In genomic region chr3:96051186-96051585, GRCm38 (mm10) we compare ENCODE assay signal across 11 mouse cellular contexts.
"Had no signal": no experiment of that assay in that cellular context is flagged by ENCODE, and none has a peak within 500 bp of the region (broad histone marks: within the 10 kb centered on the region; RNA-seq: fewer than 3 reads in every experiment).

No protein-coding gene starts in this region.

- H3K27ac ChIP-seq: lung, embryonic 15.5 days; macrophage; midbrain, embryonic 12.5 days; midbrain, embryonic 15.5 days; neural tube, embryonic 12.5 days; stomach, embryonic 15.5 days; stomach, postnatal 0 days had no signal

- ATAC-seq: liver, postnatal 0 days; lung, postnatal 0 days; midbrain, embryonic 15.5 days had no signal

- DNase-seq: liver, postnatal 0 days; right cerebral cortex, postnatal 14 days had no signal

- H3K9me3 ChIP-seq: lung, embryonic 15.5 days; megakaryocyte, embryonic 14.5 days; midbrain, embryonic 12.5 days; midbrain, embryonic 15.5 days; neural tube, embryonic 12.5 days; stomach, embryonic 15.5 days had no signal

- H3K9ac ChIP-seq: liver, postnatal 0 days; lung, embryonic 15.5 days; midbrain, embryonic 12.5 days; midbrain, embryonic 15.5 days; neural tube, embryonic 12.5 days; stomach, embryonic 15.5 days had no signal

- H3K4me2 ChIP-seq: lung, embryonic 15.5 days; midbrain, embryonic 12.5 days; midbrain, embryonic 15.5 days; neural tube, embryonic 12.5 days; stomach, embryonic 15.5 days had no signal

- H3K4me1 ChIP-seq: lung, embryonic 15.5 days; midbrain, embryonic 12.5 days; neural tube, embryonic 12.5 days; stomach, embryonic 15.5 days had no signal

- H3K27me3 ChIP-seq: lung, embryonic 15.5 days; megakaryocyte, embryonic 14.5 days; midbrain, embryonic 12.5 days; midbrain, embryonic 15.5 days; neural tube, embryonic 12.5 days; stomach, embryonic 15.5 days had no signal

- H3K36me3 ChIP-seq: stomach, embryonic 15.5 days had no signal

- H3K4me3 ChIP-seq: lung, embryonic 15.5 days; megakaryocyte, embryonic 14.5 days; midbrain, embryonic 12.5 days; midbrain, embryonic 15.5 days; neural tube, embryonic 12.5 days; stomach, embryonic 15.5 days had no signal
